Mouse (Mus musculus) MEL (cell line): ENCODE results near the gene Duxbl3. TPM values are rescaled to one million over a fixed set of nuclear protein-coding genes. Genes with fewer than 3 reads are reported as not detected.

Source experiments
- DNase-seq: peaks from one replicate; pipeline ENCODE4 v3.0.0; 2011; ENCODE audit warnings: low read depth, low spot score
- H3K27ac ChIP-seq: 2 replicates; pipeline ENCODE4 v1.5.1; 2012; ENCODE audit warnings: low read depth, mild to moderate bottlenecking, control low read depth, low read length, moderate library complexity; ENCODE audit not compliant: control insufficient read depth
- H3K27me3 ChIP-seq, 2 experiments: fragments of 150-350 bp in 1 of 2; sonication (generic) in 1 of 2; 2 replicates each; pipeline ENCODE4 v1.6.1; 2012; ENCODE audit warnings: low read length in 2 of 2, mild to moderate bottlenecking in 2 of 2, improper control_type of control experiment in 1 of 2, moderate library complexity in 1 of 2; ENCODE audit not compliant: insufficient read depth in 2 of 2, control insufficient read depth in 1 of 2
- H3K36me3 ChIP-seq, 2 experiments: 2 replicates each; pipeline ENCODE4 v1.6.1; 2012 to 2014; ENCODE audit warnings: low read length in 2 of 2, improper control_type of control experiment in 1 of 2, inconsistent platforms in 1 of 2, mild to moderate bottlenecking in 1 of 2; ENCODE audit not compliant: insufficient read depth in 2 of 2, control insufficient read depth in 1 of 2
- H3K4me1 ChIP-seq, 2 experiments: fragments of 150-350 bp in 1 of 2; sonication (generic) in 1 of 2; 2 replicates each; pipeline ENCODE4 v1.6.1; 2012; ENCODE audit warnings: low read length in 2 of 2, improper control_type of control experiment in 1 of 2, mild to moderate bottlenecking in 1 of 2; ENCODE audit not compliant: insufficient read depth in 2 of 2, control insufficient read depth in 1 of 2
- H3K4me3 ChIP-seq, 2 experiments: fragments of 150-350 bp in 1 of 2; sonication (generic) in 1 of 2; 2 replicates each; pipeline ENCODE4 v1.5.1; 2012; ENCODE audit warnings: low read depth in 2 of 2, low read length in 2 of 2, mild to moderate bottlenecking in 2 of 2, moderate library complexity in 2 of 2, control low read depth in 1 of 2, improper control_type of control experiment in 1 of 2; ENCODE audit not compliant: control insufficient read depth in 1 of 2, insufficient read depth in 1 of 2
- H3K79me2 ChIP-seq: 2 replicates; pipeline ENCODE4 v1.6.1; 2012; ENCODE audit warnings: mild to moderate bottlenecking, low read length, moderate library complexity; ENCODE audit not compliant: control insufficient read depth, poor library complexity, insufficient read depth
- H3K9ac ChIP-seq: 2 replicates; pipeline ENCODE4 v1.6.1; 2012; ENCODE audit warnings: low read depth, mild to moderate bottlenecking, control low read depth, low read length, moderate library complexity; ENCODE audit not compliant: control insufficient read depth, poor library complexity, severe bottlenecking
- H3K9me3 ChIP-seq: fragments of 150-350 bp; sonication (generic); replicated peaks from 2 replicates; pipeline ENCODE4 v1.6.1; 2012; ENCODE audit warnings: mild to moderate bottlenecking, low read length, improper control_type of control experiment, moderate library complexity; ENCODE audit not compliant: insufficient read depth
- BHLHE40 ChIP-seq: IDR thresholded peaks from 2 replicates; pipeline ENCODE4 v1.6.1; 2012; ENCODE audit warnings: low read depth, mild to moderate bottlenecking, inconsistent platforms, low read length, improper control_type of control experiment, borderline replicate concordance
- CHD2 ChIP-seq: IDR thresholded peaks from 2 replicates; pipeline ENCODE4 v1.6.1; 2011; ENCODE audit warnings: low read length, improper control_type of control experiment
- E2F4 ChIP-seq: IDR thresholded peaks from 2 replicates; pipeline ENCODE4 v1.6.1; 2011; ENCODE audit warnings: low read depth, low read length, improper control_type of control experiment, borderline replicate concordance
- EP300 ChIP-seq, 2 experiments: IDR thresholded peaks; 2 replicates each; pipeline ENCODE4 v1.6.1; 2011; ENCODE audit warnings: improper control_type of control experiment in 2 of 2, low read length in 2 of 2, low read depth in 1 of 2, mild to moderate bottlenecking in 1 of 2
- ETS1 ChIP-seq: IDR thresholded peaks from 2 replicates; pipeline ENCODE4 v1.6.1; 2012; ENCODE audit warnings: low read depth, mild to moderate bottlenecking, inconsistent platforms, low read length, improper control_type of control experiment, moderate library complexity
- GATA1 ChIP-seq: IDR thresholded peaks from 2 replicates; pipeline ENCODE4 v1.6.1; 2011; ENCODE audit warnings: low read depth, low read length, improper control_type of control experiment
- HCFC1 ChIP-seq: IDR thresholded peaks from 2 replicates; pipeline ENCODE4 v1.6.1; 2012; ENCODE audit warnings: low read depth, mild to moderate bottlenecking, inconsistent platforms, low read length, improper control_type of control experiment, moderate library complexity
- JUND ChIP-seq: IDR thresholded peaks from 2 replicates; pipeline ENCODE4 v1.6.1; 2011; ENCODE audit warnings: low read depth, mild to moderate bottlenecking, improper control_type of control experiment, low read length
- MAZ ChIP-seq: IDR thresholded peaks from 2 replicates; pipeline ENCODE4 v1.6.1; 2012; ENCODE audit warnings: low read depth, mild to moderate bottlenecking, inconsistent platforms, low read length, improper control_type of control experiment
- MYB ChIP-seq: IDR thresholded peaks from 2 replicates; pipeline ENCODE4 v1.6.1; 2011; ENCODE audit warnings: mild to moderate bottlenecking, low read depth, low read length, improper control_type of control experiment
- NRF1 ChIP-seq: IDR thresholded peaks from 2 replicates; pipeline ENCODE4 v1.6.1; 2014; ENCODE audit warnings: low read depth, mild to moderate bottlenecking, inconsistent platforms, low read length, improper control_type of control experiment, moderate library complexity; ENCODE audit not compliant: poor library complexity, insufficient read depth, severe bottlenecking
- POLR2A ChIP-seq, 2 experiments: IDR thresholded peaks; 2 replicates each; pipeline ENCODE4 v1.6.1; 2011 to 2012; ENCODE audit warnings: low read length in 2 of 2, mild to moderate bottlenecking in 2 of 2, control low read depth in 1 of 2, improper control_type of control experiment in 1 of 2, low read depth in 1 of 2, moderate library complexity in 1 of 2; ENCODE audit not compliant: control insufficient read depth in 1 of 2, insufficient read depth in 1 of 2, poor library complexity in 1 of 2
- POLR2AphosphoS2 ChIP-seq: IDR thresholded peaks from 2 replicates; pipeline ENCODE4 v1.6.1; 2011; ENCODE audit warnings: low read length, improper control_type of control experiment
- POLR2AphosphoS5 ChIP-seq: IDR thresholded peaks from 2 replicates; pipeline ENCODE4 v1.6.1; 2012; ENCODE audit warnings: low read depth, borderline replicate concordance, mild to moderate bottlenecking, inconsistent platforms, low read length, moderate library complexity, mixed read lengths
- RCOR1 ChIP-seq: IDR thresholded peaks from 2 replicates; pipeline ENCODE4 v1.6.1; 2012; ENCODE audit warnings: low read depth, mild to moderate bottlenecking, inconsistent platforms, low read length, improper control_type of control experiment
- SIN3A ChIP-seq: IDR thresholded peaks from 2 replicates; pipeline ENCODE4 v1.6.1; 2012; ENCODE audit warnings: low read length, improper control_type of control experiment, inconsistent platforms
- TAL1 ChIP-seq: IDR thresholded peaks from 2 replicates; pipeline ENCODE4 v1.6.1; 2012; ENCODE audit warnings: mild to moderate bottlenecking, inconsistent platforms, low read length, moderate library complexity, mixed read lengths
- TBP ChIP-seq: IDR thresholded peaks from 2 replicates; pipeline ENCODE4 v1.8.0; 2011; ENCODE audit warnings: low read depth, low read length, improper control_type of control experiment
- TCF12 ChIP-seq: IDR thresholded peaks from 2 replicates; pipeline ENCODE4 v1.6.1; 2014; ENCODE audit warnings: low read depth, mild to moderate bottlenecking, inconsistent platforms, low read length, improper control_type of control experiment, moderate library complexity
- UBTF ChIP-seq: IDR thresholded peaks from 2 replicates; pipeline ENCODE4 v1.6.1; 2012; ENCODE audit warnings: low read depth, mild to moderate bottlenecking, inconsistent platforms, low read length, improper control_type of control experiment, moderate library complexity, borderline replicate concordance; ENCODE audit not compliant: insufficient read depth
- USF2 ChIP-seq, 2 experiments: IDR thresholded peaks; 2 replicates each; pipeline ENCODE4 v1.6.1; 2011 to 2012; ENCODE audit warnings: improper control_type of control experiment in 2 of 2, low read length in 2 of 2, borderline replicate concordance in 1 of 2, inconsistent platforms in 1 of 2, low read depth in 1 of 2, mild to moderate bottlenecking in 1 of 2; ENCODE audit not compliant: insufficient read depth in 1 of 2
- ZC3H11A ChIP-seq: IDR thresholded peaks from 2 replicates; pipeline ENCODE4 v1.6.1; 2012; ENCODE audit warnings: low read depth, mild to moderate bottlenecking, inconsistent platforms, low read length, improper control_type of control experiment
- ZKSCAN1 ChIP-seq: IDR thresholded peaks from 2 replicates; pipeline ENCODE4 v1.6.1; 2012; ENCODE audit warnings: low read depth, mild to moderate bottlenecking, inconsistent platforms, low read length, improper control_type of control experiment, moderate library complexity
- ZMIZ1 ChIP-seq: IDR thresholded peaks from 2 replicates; pipeline ENCODE4 v1.6.1; 2012; ENCODE audit warnings: low read depth, mild to moderate bottlenecking, inconsistent platforms, low read length, improper control_type of control experiment, moderate library complexity
- ZNF384 ChIP-seq: IDR thresholded peaks from 2 replicates; pipeline ENCODE4 v1.6.1; 2012; ENCODE audit warnings: low read depth, mild to moderate bottlenecking, inconsistent platforms, low read length, improper control_type of control experiment
- polyA plus RNA-seq, 2 experiments: library from polyadenylated mRNA; stranded (reverse) in 1 of 2; unstranded in 1 of 2; fragments of >175 nt in 1 of 2; fragments of >200 nt in 1 of 2; gene quantifications; 2 replicates each; pipeline versions ENCODE4 v1.2.1 to v1.2.4; 2012; ENCODE audit warnings: low replicate concordance in 2 of 2, low read depth in 1 of 2; ENCODE audit not compliant: insufficient read length in 2 of 2, insufficient read depth in 1 of 2, missing spikeins in 1 of 2
- total RNA-seq: library from RNA; depleted of rRNA; stranded (reverse); fragments of 300-350 nt; gene quantifications from 2 replicates; pipeline ENCODE4 v1.2.3, GENCODE M21; 2012

Duxbl3 gene
- total and polyA plus RNA-seq, 3 experiments: not detected

DNA sequence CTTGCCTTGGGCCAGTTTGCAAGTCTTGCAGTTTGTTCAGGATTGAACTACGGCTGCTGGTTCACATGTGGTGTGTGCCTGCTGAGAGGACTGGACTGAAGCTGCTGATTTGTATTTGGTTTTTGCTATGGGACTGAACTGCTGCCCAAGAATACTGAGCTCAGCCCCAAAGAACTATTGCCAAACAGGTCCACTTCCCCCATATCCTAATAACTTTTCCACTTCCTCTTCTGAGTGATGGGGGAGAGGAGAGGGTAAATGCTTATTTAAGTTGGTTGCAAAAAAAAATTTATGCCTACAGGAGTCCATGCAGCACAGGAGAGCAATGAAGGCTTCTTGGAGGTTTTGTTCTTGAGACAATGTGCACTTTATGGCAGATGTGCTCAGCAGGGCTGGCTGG lies 51.7 kb downstream of the Duxbl3 start:
- TF ChIP-seq POLR2A (IDR thresholded peaks at IDR 0.05; ENCODE audit: control insufficient read depth in 1 of 2, insufficient read depth in 1 of 2, low read depth in 1 of 2, low read length in 2 of 2, poor library complexity in 1 of 2) (no peak), MAZ (no peak), HCFC1 (no peak), ZC3H11A (no peak), TBP (no peak), UBTF (no peak), NRF1 (no peak), POLR2AphosphoS2 (no peak), ETS1 (no peak), RCOR1 (no peak), USF2 (IDR thresholded peaks at IDR 0.05; ENCODE audit: borderline replicate concordance in 1 of 2, insufficient read depth in 1 of 2, low read depth in 1 of 2, low read length in 2 of 2) (no peak), ZNF384 (no peak), E2F4 (no peak)
- TF ChIP-seq, all 39 proteins: peak for 0

DNA sequence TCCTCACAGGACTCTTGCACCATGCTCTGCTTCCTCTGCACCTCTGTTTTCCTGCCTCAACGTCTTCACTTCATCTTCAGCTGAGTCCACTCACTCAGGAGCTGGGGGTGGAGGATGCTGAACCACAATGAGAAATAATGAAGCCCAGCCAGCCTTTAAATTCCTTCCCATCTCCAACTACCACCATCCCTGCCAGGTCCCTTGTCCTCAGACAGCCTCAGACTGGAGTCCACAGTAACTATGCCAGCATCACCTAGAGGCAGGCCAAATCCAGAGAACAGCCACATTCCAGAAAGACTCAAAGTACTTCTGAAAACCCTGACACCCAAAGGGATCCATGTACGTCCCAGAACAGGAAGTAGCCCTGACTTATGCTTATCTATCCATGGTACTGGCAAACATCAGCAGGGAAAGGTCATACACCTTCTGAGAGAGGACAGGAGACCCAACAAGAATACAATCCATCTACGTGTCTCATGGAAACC lies 58.5 kb downstream of the Duxbl3 start:
- Histone ChIP-seq H3K36me3 (no peaks in the 10 kb centered on the region), H3K27ac (no peak overlapping the region)
- DNase-seq: no peak
- TF ChIP-seq CHD2: no peak
- no peak for TF ChIP-seq POLR2AphosphoS5
- TF ChIP-seq SIN3A: no peak
- no peak for TF ChIP-seq TCF12
- no peak for TF ChIP-seq ETS1
- no peak for TF ChIP-seq BHLHE40
- no peak for TF ChIP-seq RCOR1
- TF ChIP-seq TAL1: no peak
- no peak for TF ChIP-seq POLR2A (IDR thresholded peaks at IDR 0.05; ENCODE audit: control insufficient read depth in 1 of 2, insufficient read depth in 1 of 2, low read depth in 1 of 2, low read length in 2 of 2, poor library complexity in 1 of 2)
- no peak for TF ChIP-seq TBP
- no peak for TF ChIP-seq USF2 (IDR thresholded peaks at IDR 0.05; ENCODE audit: borderline replicate concordance in 1 of 2, insufficient read depth in 1 of 2, low read depth in 1 of 2, low read length in 2 of 2)
- TF ChIP-seq POLR2AphosphoS2: no peak
- no peak for TF ChIP-seq UBTF
- no peak for TF ChIP-seq ZKSCAN1
- TF ChIP-seq MYB: no peak
- no peak for TF ChIP-seq ZMIZ1
- TF ChIP-seq EP300 (IDR thresholded peaks at IDR 0.05; ENCODE audit: low read depth in 1 of 2, low read length in 2 of 2): no peak
- TF ChIP-seq GATA1: no peak
- no peak for TF ChIP-seq JUND
- TF ChIP-seq, all 39 proteins: peak for 0
- Histone ChIP-seq H3K9ac (no peak overlapping the region), H3K9me3 (no peaks in the 10 kb centered on the region), H3K4me3 (no peak overlapping the region), H3K27me3 (no peaks in the 10 kb centered on the region; a peak in 1 of 4 replicates), H3K4me1 (no peaks in the 10 kb centered on the region), H3K79me2 (no peaks in the 10 kb centered on the region)

More for the DNA sequence above, 51.7 kb downstream of the Duxbl3 start:
- H3K79me2 ChIP-seq: no peaks in the 10 kb centered on the region
- no peak for DNase-seq
- no peaks in the 10 kb centered on the region for H3K9me3 ChIP-seq
- no peaks in the 10 kb centered on the region for H3K4me1 ChIP-seq
- H3K36me3 ChIP-seq: no peaks in the 10 kb centered on the region
- peaks cover 0 to 3% of the 10 kb centered on the region in 2 experiments; a peak in 2 of 4 replicates for H3K27me3 ChIP-seq
- H3K4me3 ChIP-seq: no peak overlapping the region
- no peak overlapping the region for H3K27ac ChIP-seq
- no peak overlapping the region for H3K9ac ChIP-seq
